Mouse (Mus musculus) T-cell, adult 66 days (primary cell): ENCODE measurements around the gene Dennd2c. TPM values are rescaled to one million over a fixed set of nuclear protein-coding genes. Genes with fewer than 3 reads are reported as not detected.

ENCODE experiments used
- total RNA-seq, 2 experiments: library from RNA; stranded (reverse); gene quantifications; 3 replicates in 1 of 2; 4 replicates in 1 of 2; pipeline ENCODE4 v1.2.4; 2023

Gene Dennd2c
- total RNA-seq: 1 to 10 TPM; 2.3 to 2.6 TPM

GRCm38 (mm10) chr3:103102454-103103390 is at the start of gene Dennd2c:
Gene Dennd2c (plus strand): TSS chr3:103102604.

GRCm38 (mm10) chr3:103058207-103059157 is 43.9 kb upstream of the Dennd2c start, which contains the start of gene Nras:
Gene Nras (plus strand): TSS chr3:103058285.

GRCm38 (mm10) chr3:103073771-103074170 is 28.6 kb upstream of the Dennd2c start, which contains the start of gene Ampd1:
Gene Ampd1 (plus strand): TSS chr3:103074014.

GRCm38 (mm10) chr3:103171505-103172267 is 69.3 kb downstream of the Dennd2c start, which contains the start of gene Bcas2:
Gene Bcas2 (plus strand): TSS chr3:103171655.

Other genes with a start within 250 kb of the Dennd2c start
- gene Sycp1, start 166.5 kb upstream of the Dennd2c start, total RNA-seq: under 1 TPM in 1 of 2 experiments, not detected in 1; 0.47 TPM
- not detected for gene Nr1h5, start 138.5 kb upstream of the Dennd2c start, total RNA-seq
- gene Sike1, start 106.9 kb upstream of the Dennd2c start, total RNA-seq: 100 to 1,000 TPM; 110 to 134 TPM
- 100 to 1,000 TPM; 402 to 457 TPM for gene Csde1, start 82.2 kb upstream of the Dennd2c start, total RNA-seq
- 100 to 1,000 TPM; 110 to 122 TPM for gene Nras, start 44.3 kb upstream of the Dennd2c start, total RNA-seq
- 10 to 100 TPM in 1 of 2 experiments, 1 to 10 TPM in 1; 9.4 to 10.0 TPM for gene Ampd1, start 28.6 kb upstream of the Dennd2c start, total RNA-seq
- 100 to 1,000 TPM in 1 of 2 experiments, 10 to 100 TPM in 1; 99.1 to 106 TPM for gene Bcas2, start 69.1 kb downstream of the Dennd2c start, total RNA-seq
- gene Trim33, start 176.7 kb downstream of the Dennd2c start, total RNA-seq: 10 to 100 TPM; 82.6 to 82.7 TPM